Mouse (Mus musculus): ENCODE data around the gene Mfsd12.

- no peak for TF ChIP-seq CTCF (conservative IDR thresholded peaks at IDR 0.05; ENCODE audit: low read length)
- no peak for TF ChIP-seq POU5F1 (IDR thresholded peaks at IDR 0.05; ENCODE audit: borderline replicate concordance, low read length)
Observed at GRCm38 (mm10) chr10:81396749-81397148, 39.5 kb downstream of the Mfsd12 start.
